Mouse (Mus musculus): ENCODE data around the gene Rsph6a.

DNA sequence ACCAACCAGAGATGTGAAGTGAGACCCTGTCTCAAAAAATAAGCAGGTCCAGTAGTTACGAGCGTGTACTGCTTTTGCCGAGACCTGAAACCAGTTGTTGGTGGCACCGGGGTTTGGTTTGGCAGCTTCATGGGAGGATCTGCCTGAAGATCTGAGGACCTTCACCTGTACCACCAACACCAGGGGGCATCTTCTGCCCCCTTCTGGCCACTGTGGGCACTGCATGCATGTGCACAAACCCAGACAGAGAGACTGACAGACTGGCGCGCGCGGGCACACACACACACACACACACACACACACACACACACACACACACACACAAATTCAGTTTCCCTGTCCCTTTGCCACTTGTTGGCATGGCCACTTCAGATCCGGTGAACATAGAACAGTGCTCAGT lies 19.0 kb downstream of the Rsph6a start:
- TF ChIP-seq CTCF (IDR thresholded peaks at IDR 0.05; ENCODE audit: low read depth) = peak; percentile 73
- TF ChIP-seq EP300 (optimal IDR thresholded peaks at IDR 0.05) = no peak

Measured in stomach, postnatal 0 days (tissue).